Mouse (Mus musculus): ENCODE measurements around the gene Prss46. TPM values are rescaled to one million over a fixed set of nuclear protein-coding genes. Genes with fewer than 3 reads are reported as not detected.

Gene Prss46
- polyA plus RNA-seq, 1 experiment: 0.08 TPM

DNA sequence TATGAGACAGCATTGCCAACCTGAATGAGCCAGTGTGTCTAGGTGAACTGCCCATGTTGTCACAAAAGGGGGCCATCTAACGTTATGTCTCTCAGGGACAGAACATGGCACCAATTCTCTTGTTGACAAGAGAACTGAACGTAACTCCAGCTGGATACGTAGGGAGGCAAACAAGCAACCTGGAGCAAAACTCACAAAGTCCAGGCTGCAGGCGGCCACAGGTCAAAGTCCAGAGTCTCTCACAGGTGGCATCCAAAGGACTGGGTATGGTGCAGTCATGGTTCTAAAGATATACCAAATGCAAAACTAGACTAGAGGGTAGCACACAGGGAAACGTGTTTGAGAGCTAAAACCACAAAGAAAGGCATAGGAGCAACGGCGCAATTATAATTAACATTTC is 22.9 kb upstream of the Prss46 start:
- peaks cover 5% of the 10 kb centered on the region for H3K4me1 ChIP-seq (replicated peaks; ENCODE audit: control insufficient read depth, insufficient read depth, low read length)
- TF ChIP-seq CTCF (IDR thresholded peaks at IDR 0.05; ENCODE audit: borderline replicate concordance, control insufficient read depth, extremely low read depth, insufficient read depth, low read length, poor library complexity): no peak
- TF ChIP-seq POLR2A (IDR thresholded peaks at IDR 0.05; ENCODE audit: control insufficient read depth, extremely low read depth, insufficient read depth, low read length, poor library complexity): no peak
- H3K27ac ChIP-seq (ENCODE audit: control insufficient read depth, insufficient read depth, low read length): no peak overlapping the region
- H3K36me3 ChIP-seq (ENCODE audit: control insufficient read depth, insufficient read depth, low read length): no peaks in the 10 kb centered on the region
- H3K27me3 ChIP-seq (ENCODE audit: control insufficient read depth, insufficient read depth, low read length): no peaks in the 10 kb centered on the region
- no peak for DNase-seq
- 90% methylated on average over 7 of the region's 7 CpGs for WGBS
- no peak overlapping the region for H3K4me3 ChIP-seq (ENCODE audit: control insufficient read depth, insufficient read depth, low read length)

DNA sequence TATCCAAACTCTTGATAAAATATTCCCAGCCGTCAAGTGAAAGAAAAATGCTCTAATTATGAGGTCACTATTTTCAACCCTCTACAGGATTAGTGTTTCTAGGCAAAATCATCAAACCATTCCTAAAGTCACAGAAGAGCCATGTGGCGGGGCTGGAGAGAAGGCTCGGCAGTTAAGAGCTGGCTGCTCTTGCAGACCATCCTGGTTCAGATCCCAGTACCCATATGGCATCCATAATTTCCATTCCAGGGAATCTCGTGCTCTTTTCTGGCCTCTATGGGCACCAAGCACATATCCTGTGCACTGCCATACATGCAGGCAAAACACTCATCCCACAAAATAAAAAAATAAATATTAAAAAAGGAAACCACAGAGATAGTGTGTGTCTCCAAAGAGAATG is 18.9 kb upstream of the Prss46 start:
- Histone ChIP-seq H3K27me3 (ENCODE audit: control insufficient read depth, insufficient read depth, low read length) (no peaks in the 10 kb centered on the region), H3K36me3 (ENCODE audit: control insufficient read depth, insufficient read depth, low read length) (no peaks in the 10 kb centered on the region), H3K27ac (ENCODE audit: control insufficient read depth, insufficient read depth, low read length) (no peak overlapping the region), H3K4me3 (ENCODE audit: control insufficient read depth, insufficient read depth, low read length) (no peak overlapping the region), H3K4me1 (replicated peaks; ENCODE audit: control insufficient read depth, insufficient read depth, low read length) (peaks cover 7% of the 10 kb centered on the region)
- DNase-seq: no peak
- no peak for TF ChIP-seq POLR2A (IDR thresholded peaks at IDR 0.05; ENCODE audit: control insufficient read depth, extremely low read depth, insufficient read depth, low read length, poor library complexity)
- no peak for TF ChIP-seq CTCF (IDR thresholded peaks at IDR 0.05; ENCODE audit: borderline replicate concordance, control insufficient read depth, extremely low read depth, insufficient read depth, low read length, poor library complexity)
- 61% methylated on average over 4 of the region's 4 CpGs for WGBS

DNA sequence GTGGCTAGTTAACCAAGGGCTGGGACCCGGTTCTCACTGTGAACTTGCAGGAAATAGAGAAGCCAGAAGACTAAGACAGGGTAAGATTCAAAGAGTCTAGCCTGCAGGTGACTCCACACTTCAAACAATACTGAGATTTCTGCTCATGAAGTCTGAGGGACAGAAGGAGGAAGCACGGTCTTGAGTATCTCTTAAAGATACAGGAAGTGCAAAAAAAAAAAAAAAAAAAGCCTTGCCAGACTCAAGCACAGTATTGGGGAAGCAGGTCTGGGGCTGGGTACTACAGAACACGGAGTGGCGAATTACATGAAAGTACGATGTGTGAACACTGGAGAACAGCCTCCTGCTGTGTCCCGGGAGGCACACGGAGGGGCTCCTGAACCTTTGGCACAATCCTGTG is 18.5 kb upstream of the Prss46 start:
- DNase-seq: peak; percentile 14
- 9% methylated on average over 7 of the region's 7 CpGs for WGBS
- TF ChIP-seq POLR2A (IDR thresholded peaks at IDR 0.05; ENCODE audit: control insufficient read depth, extremely low read depth, insufficient read depth, low read length, poor library complexity): no peak
- no peak for TF ChIP-seq CTCF (IDR thresholded peaks at IDR 0.05; ENCODE audit: borderline replicate concordance, control insufficient read depth, extremely low read depth, insufficient read depth, low read length, poor library complexity)
- H3K4me1 ChIP-seq (replicated peaks; ENCODE audit: control insufficient read depth, insufficient read depth, low read length): peaks cover 7% of the 10 kb centered on the region
- H3K36me3 ChIP-seq (ENCODE audit: control insufficient read depth, insufficient read depth, low read length): no peaks in the 10 kb centered on the region
- H3K27me3 ChIP-seq (ENCODE audit: control insufficient read depth, insufficient read depth, low read length): no peaks in the 10 kb centered on the region
- no peak overlapping the region for H3K4me3 ChIP-seq (ENCODE audit: control insufficient read depth, insufficient read depth, low read length)
- H3K27ac ChIP-seq (ENCODE audit: control insufficient read depth, insufficient read depth, low read length): no peak overlapping the region

DNA sequence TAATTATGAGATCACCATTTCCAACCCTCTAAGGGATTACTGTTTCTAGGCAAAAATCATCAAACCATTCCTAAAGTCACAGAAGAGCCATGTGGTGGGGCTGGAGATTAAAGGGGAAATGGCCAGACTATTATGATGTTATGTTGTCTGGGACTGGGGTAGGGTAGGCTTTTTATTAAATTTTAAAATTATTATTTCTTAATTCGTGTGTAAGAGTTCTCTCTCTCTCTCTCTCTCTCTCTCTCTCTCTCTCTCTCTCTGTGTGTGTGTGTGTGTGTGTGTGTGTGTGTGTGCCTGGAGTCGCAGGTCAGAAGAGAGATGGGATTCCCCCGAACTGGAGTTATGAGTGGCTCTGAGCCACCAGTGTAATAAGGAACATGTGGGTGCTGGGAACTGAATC is 17.9 kb upstream of the Prss46 start, which contains the start of gene Prss43:
Gene Prss43 (plus strand): TSS at position 301 of the 400 bp plus-strand sequence.
- Histone ChIP-seq H3K4me1 (replicated peaks; ENCODE audit: control insufficient read depth, insufficient read depth, low read length) (peaks cover 7% of the 10 kb centered on the region), H3K27me3 (ENCODE audit: control insufficient read depth, insufficient read depth, low read length) (no peaks in the 10 kb centered on the region), H3K27ac (ENCODE audit: control insufficient read depth, insufficient read depth, low read length) (no peak within 1 kb of the TSS), H3K4me3 (ENCODE audit: control insufficient read depth, insufficient read depth, low read length) (no peak within 1 kb of the TSS), H3K36me3 (ENCODE audit: control insufficient read depth, insufficient read depth, low read length) (no peaks in the 10 kb centered on the region)
- 71% methylated on average over 3 of the region's 3 CpGs for WGBS
- TF ChIP-seq CTCF (IDR thresholded peaks at IDR 0.05; ENCODE audit: borderline replicate concordance, control insufficient read depth, extremely low read depth, insufficient read depth, low read length, poor library complexity) (no peak), POLR2A (IDR thresholded peaks at IDR 0.05; ENCODE audit: control insufficient read depth, extremely low read depth, insufficient read depth, low read length, poor library complexity) (no peak)
- no peak for DNase-seq

DNA sequence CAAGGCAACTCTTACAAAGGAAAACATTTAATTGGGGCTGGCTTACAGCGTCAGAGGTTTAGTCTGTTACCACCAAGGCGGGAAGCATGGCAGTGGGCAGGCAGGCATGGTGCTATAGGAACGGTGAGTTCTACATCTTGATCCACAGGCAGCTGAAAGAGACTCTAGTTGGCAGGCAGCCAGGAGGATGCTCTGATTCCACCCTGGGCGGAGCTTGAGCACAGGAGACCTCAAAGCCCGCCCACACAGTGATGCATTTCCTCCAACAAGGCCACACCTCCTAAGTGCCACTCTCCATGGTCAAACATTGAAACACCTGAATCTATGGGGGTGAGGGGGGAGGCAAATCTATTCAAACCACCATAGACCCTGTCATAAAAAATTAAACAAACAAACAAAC is 11.3 kb upstream of the Prss46 start:
- WGBS: 74% methylated on average over 5 of the region's 5 CpGs
- Histone ChIP-seq H3K4me1 (replicated peaks; ENCODE audit: control insufficient read depth, insufficient read depth, low read length) (peaks cover 4% of the 10 kb centered on the region; the same call in 1 of the 2 replicates), H3K27me3 (ENCODE audit: control insufficient read depth, insufficient read depth, low read length) (no peaks in the 10 kb centered on the region), H3K27ac (ENCODE audit: control insufficient read depth, insufficient read depth, low read length) (no peak overlapping the region), H3K4me3 (ENCODE audit: control insufficient read depth, insufficient read depth, low read length) (no peak overlapping the region), H3K36me3 (ENCODE audit: control insufficient read depth, insufficient read depth, low read length) (no peaks in the 10 kb centered on the region)
- TF ChIP-seq CTCF (IDR thresholded peaks at IDR 0.05; ENCODE audit: borderline replicate concordance, control insufficient read depth, extremely low read depth, insufficient read depth, low read length, poor library complexity): no peak
- no peak for TF ChIP-seq POLR2A (IDR thresholded peaks at IDR 0.05; ENCODE audit: control insufficient read depth, extremely low read depth, insufficient read depth, low read length, poor library complexity)
- DNase-seq: no peak

DNA sequence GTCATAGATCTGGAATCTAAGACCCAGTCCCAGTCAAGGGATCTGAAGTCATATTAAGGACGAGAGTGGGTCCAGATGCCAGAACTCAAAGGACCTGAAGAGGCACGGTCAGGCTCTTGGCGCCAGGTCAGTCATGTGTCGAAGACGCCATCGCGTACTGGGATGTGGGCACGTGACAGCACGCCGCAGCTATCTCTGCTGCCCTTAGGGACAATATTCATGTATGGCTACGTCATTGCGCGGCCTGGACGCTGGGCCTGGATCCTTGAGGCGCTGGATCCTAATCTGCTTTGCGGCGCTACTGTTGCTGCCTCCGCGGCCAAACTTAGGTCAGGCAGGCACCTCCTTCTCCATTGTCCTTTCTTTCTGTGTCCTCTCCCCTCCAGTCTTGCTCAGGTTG is 9.9 kb upstream of the Prss46 start, which contains the start of gene Prss45:
Gene Prss45 (plus strand): TSS at position 178 of the 400 bp plus-strand sequence.
- Histone ChIP-seq H3K36me3 (ENCODE audit: control insufficient read depth, insufficient read depth, low read length) (no peaks in the 10 kb centered on the region), H3K27me3 (ENCODE audit: control insufficient read depth, insufficient read depth, low read length) (no peaks in the 10 kb centered on the region), H3K4me3 (ENCODE audit: control insufficient read depth, insufficient read depth, low read length) (no peak within 1 kb of the TSS), H3K27ac (ENCODE audit: control insufficient read depth, insufficient read depth, low read length) (no peak within 1 kb of the TSS), H3K4me1 (replicated peaks; ENCODE audit: control insufficient read depth, insufficient read depth, low read length) (peaks cover 4% of the 10 kb centered on the region; the same call in 1 of the 2 replicates)
- TF ChIP-seq POLR2A (IDR thresholded peaks at IDR 0.05; ENCODE audit: control insufficient read depth, extremely low read depth, insufficient read depth, low read length, poor library complexity) (no peak), CTCF (IDR thresholded peaks at IDR 0.05; ENCODE audit: borderline replicate concordance, control insufficient read depth, extremely low read depth, insufficient read depth, low read length, poor library complexity) (no peak)
- DNase-seq: no peak
- 97% methylated on average over 19 of the region's 19 CpGs for WGBS

DNA sequence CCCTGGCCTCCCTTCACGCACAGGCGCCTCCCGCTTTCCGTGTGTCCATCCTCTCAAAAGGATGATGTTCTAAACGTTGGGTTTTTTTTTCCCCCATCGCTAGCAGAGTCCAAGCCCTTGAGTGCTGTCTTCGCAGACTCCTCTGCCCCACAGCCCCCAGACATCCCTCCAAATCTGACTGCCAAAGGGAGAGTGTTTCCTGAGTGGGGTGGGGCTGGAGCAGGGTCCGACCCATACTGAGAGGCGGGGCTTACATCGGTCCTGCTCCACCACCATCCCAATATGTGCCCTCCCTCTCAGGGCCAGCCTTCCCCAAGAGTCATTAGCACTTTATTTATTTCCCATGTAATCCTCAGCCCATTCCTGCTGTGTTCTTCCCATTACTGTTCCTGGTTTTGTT is 9.3 kb upstream of the Prss46 start:
- WGBS: 76% methylated on average over 10 of the region's 10 CpGs
- TF ChIP-seq POLR2A (IDR thresholded peaks at IDR 0.05; ENCODE audit: control insufficient read depth, extremely low read depth, insufficient read depth, low read length, poor library complexity): no peak
- no peak for TF ChIP-seq CTCF (IDR thresholded peaks at IDR 0.05; ENCODE audit: borderline replicate concordance, control insufficient read depth, extremely low read depth, insufficient read depth, low read length, poor library complexity)
- Histone ChIP-seq H3K27ac (ENCODE audit: control insufficient read depth, insufficient read depth, low read length) (no peak overlapping the region), H3K4me3 (ENCODE audit: control insufficient read depth, insufficient read depth, low read length) (no peak overlapping the region), H3K27me3 (ENCODE audit: control insufficient read depth, insufficient read depth, low read length) (no peaks in the 10 kb centered on the region), H3K4me1 (replicated peaks; ENCODE audit: control insufficient read depth, insufficient read depth, low read length) (peaks cover 4% of the 10 kb centered on the region; the same call in 1 of the 2 replicates), H3K36me3 (ENCODE audit: control insufficient read depth, insufficient read depth, low read length) (no peaks in the 10 kb centered on the region)
- no peak for DNase-seq

Data from thymus, adult 2 months (tissue).